9 mouse cellular contexts compared by ENCODE assay signal in genomic region chr5:117304947-117305346, GRCm38 (mm10). TPM values are rescaled to one million over a fixed set of nuclear protein-coding genes. Genes with fewer than 3 reads are reported as not detected.
A peak's percentile ranks its signal among the peaks of the same experiment; 100 is the strongest.
DNase-seq lines count a peak whose midpoint lies in the region; ATAC-seq and TF ChIP-seq lines count a peak whose summit lies in the region.
"Had no signal": no experiment of that assay in that cellular context is flagged by ENCODE, and none has a peak within 500 bp of the region (broad histone marks: within the 10 kb centered on the region; RNA-seq: fewer than 3 reads in every experiment).

No protein-coding gene starts in this region.

- H3K27ac ChIP-seq in kidney, embryonic 14.5 days (ENCODE audit: low read depth, low read length) = no peak overlapping the region
- no peak overlapping the region for H3K27ac ChIP-seq in embryonic facial prominence, embryonic 14.5 days (replicated peaks; ENCODE audit: low read depth, low read length)
- H3K27ac ChIP-seq in kidney, adult 2 months (ENCODE audit: insufficient read depth, low read depth, low read length) = no peak overlapping the region
- H3K27ac ChIP-seq in liver, embryonic 13.5 days = no peak overlapping the region
- H3K27ac ChIP-seq: embryonic facial prominence, embryonic 13.5 days had no signal

- no peak overlapping the region for H3K9ac ChIP-seq in kidney, embryonic 14.5 days (ENCODE audit: low read depth, low read length)
- H3K9ac ChIP-seq in embryonic facial prominence, embryonic 14.5 days (ENCODE audit: low read depth, low read length) = no peak overlapping the region
- H3K9ac ChIP-seq in liver, embryonic 13.5 days = no peak overlapping the region
- H3K9ac ChIP-seq: embryonic facial prominence, embryonic 13.5 days had no signal

- peak; percentile 86 for DNase-seq in kidney, adult 18-20 months
- peak; percentile 88 to 91 for DNase-seq in adrenal gland, postnatal 36 days
- DNase-seq in embryonic facial prominence, embryonic 14.5 days (ENCODE audit: low spot score) = peak; percentile 81
- peak; percentile 90 for DNase-seq in kidney, adult 2 months
- DNase-seq in liver, embryonic 13.5 days = peak; percentile 27
- DNase-seq in retina, embryonic 14.5 days (ENCODE audit: low spot score) = peak; percentile 75
- peak; percentile 42 to 59 for DNase-seq in thymus, postnatal 36 days

- TF ChIP-seq POLR2A in kidney, adult 2 months (IDR thresholded peaks at IDR 0.05; ENCODE audit: low read depth, low read length) = no peak

- no peak overlapping the region for H3K4me3 ChIP-seq in kidney, embryonic 14.5 days (ENCODE audit: low read length)
- no peak overlapping the region for H3K4me3 ChIP-seq in embryonic facial prominence, embryonic 14.5 days (ENCODE audit: low read depth, low read length)
- no peak overlapping the region for H3K4me3 ChIP-seq in kidney, adult 2 months (ENCODE audit: insufficient read depth, low read depth, low read length)
- no peak overlapping the region for H3K4me3 ChIP-seq in liver, embryonic 13.5 days (replicated peaks)
- H3K4me3 ChIP-seq: embryonic facial prominence, embryonic 13.5 days had no signal

- TF ChIP-seq CTCF in kidney, adult 2 months (conservative IDR thresholded peaks at IDR 0.05; ENCODE audit: insufficient read depth, insufficient read length, low read depth, low read length) = peak; percentile 81

- no peaks in the 10 kb centered on the region for H3K27me3 ChIP-seq in kidney, embryonic 14.5 days (ENCODE audit: control insufficient read depth, insufficient read depth, low read length)
- H3K27me3 ChIP-seq in embryonic facial prominence, embryonic 14.5 days (replicated peaks; ENCODE audit: control insufficient read depth, insufficient read depth, low read length) = no peaks in the 10 kb centered on the region
- H3K27me3 ChIP-seq in kidney, adult 2 months (replicated peaks; ENCODE audit: control insufficient read depth, insufficient read depth, low read length) = no peaks in the 10 kb centered on the region
- no peaks in the 10 kb centered on the region for H3K27me3 ChIP-seq in liver, embryonic 13.5 days
- H3K27me3 ChIP-seq: embryonic facial prominence, embryonic 13.5 days had no signal

- H3K36me3 ChIP-seq in kidney, embryonic 14.5 days (ENCODE audit: control insufficient read depth, insufficient read depth, low read length) = no peaks in the 10 kb centered on the region
- no peaks in the 10 kb centered on the region for H3K36me3 ChIP-seq in embryonic facial prominence, embryonic 14.5 days (ENCODE audit: control insufficient read depth, insufficient read depth, low read length)
- H3K36me3 ChIP-seq in kidney, adult 2 months (ENCODE audit: control insufficient read depth, insufficient read depth, low read length) = no peaks in the 10 kb centered on the region
- no peaks in the 10 kb centered on the region for H3K36me3 ChIP-seq in liver, embryonic 13.5 days
- H3K36me3 ChIP-seq: embryonic facial prominence, embryonic 13.5 days had no signal

- WGBS in kidney, embryonic 14.5 days = 65% methylated on average over 7 of the region's 7 CpGs
- 71% methylated on average over 7 of the region's 7 CpGs for WGBS in embryonic facial prominence, embryonic 14.5 days
- WGBS in kidney, adult 2 months = 41% methylated on average over 7 of the region's 7 CpGs
- WGBS in liver, embryonic 13.5 days (ENCODE audit: insufficient replicate concordance) = 43% methylated on average over 7 of the region's 7 CpGs

- no peaks in the 10 kb centered on the region for H3K4me1 ChIP-seq in kidney, embryonic 14.5 days (ENCODE audit: control insufficient read depth, insufficient read depth, low read length)
- no peaks in the 10 kb centered on the region for H3K4me1 ChIP-seq in embryonic facial prominence, embryonic 14.5 days (ENCODE audit: control insufficient read depth, insufficient read depth, low read length)
- no peaks in the 10 kb centered on the region; the same call in 1 of the 2 replicates for H3K4me1 ChIP-seq in kidney, adult 2 months (ENCODE audit: control insufficient read depth, insufficient read depth, low read length)
- no peaks in the 10 kb centered on the region for H3K4me1 ChIP-seq in liver, embryonic 13.5 days (replicated peaks)
- H3K4me1 ChIP-seq: embryonic facial prominence, embryonic 13.5 days had no signal

- no peak overlapping the region for H3K4me2 ChIP-seq in kidney, embryonic 14.5 days (replicated peaks; ENCODE audit: low read depth, low read length)
- H3K4me2 ChIP-seq in embryonic facial prominence, embryonic 14.5 days (ENCODE audit: low read depth, low read length) = no peak overlapping the region
- no peak overlapping the region for H3K4me2 ChIP-seq in liver, embryonic 13.5 days
- H3K4me2 ChIP-seq: embryonic facial prominence, embryonic 13.5 days had no signal

- ATAC-seq in kidney, embryonic 14.5 days (ENCODE audit: low FRiP score, low TSS enrichment) = no peak
- peak; percentile 26; the same call in 1 of the 2 replicates for ATAC-seq in embryonic facial prominence, embryonic 14.5 days (ENCODE audit: low read depth)
- no peak for ATAC-seq in liver, embryonic 13.5 days (ENCODE audit: low read depth)

- H3K9me3 ChIP-seq in kidney, embryonic 14.5 days (ENCODE audit: control insufficient read depth, low read length) = no peaks in the 10 kb centered on the region; the same call in 1 of the 2 replicates
- no peaks in the 10 kb centered on the region for H3K9me3 ChIP-seq in embryonic facial prominence, embryonic 14.5 days (ENCODE audit: control insufficient read depth, low read length)
- 0 out of 2 replicates have a peak, but pooled peaks cover 3% of the 10 kb centered on the region for H3K9me3 ChIP-seq in liver, embryonic 13.5 days (replicated peaks)
- H3K9me3 ChIP-seq: embryonic facial prominence, embryonic 13.5 days had no signal

RNA-seq across cellular contexts. Expression of gene Vsig10, which starts 13.9 kb away (rescaled TPM):
- polyA plus RNA-seq in kidney, embryonic 14.5 days (2014; fragmentation: Nextera tagmentation; extraction: Ambion mirVana) = 7.4 and 9.0 TPM in 2 replicates
- 10 to 100 TPM; 16.3 to 23.0 TPM for total RNA-seq in adrenal gland, postnatal 36 days (2021)
- 3.9 TPM in 2 replicates for polyA plus RNA-seq in embryonic facial prominence, embryonic 14.5 days (2014; fragmentation: Nextera tagmentation; extraction: Ambion mirVana)
- polyA plus RNA-seq in kidney, adult 2 months (2012; rRNA removed) = 17.2 and 20.8 TPM in 2 replicates
- polyA plus RNA-seq in liver, embryonic 13.5 days (2015; fragmentation: Nextera tagmentation; extraction: Ambion mirVana) = 1.7 TPM in 2 replicates

RNA-seq across cellular contexts. Expression of gene Pebp1, which starts 17.5 kb away (rescaled TPM):
- polyA plus RNA-seq in kidney, embryonic 14.5 days (2014; fragmentation: Nextera tagmentation; extraction: Ambion mirVana) = 710 and 781 TPM in 2 replicates
- 1,000 to 10,000 TPM; 1,300 to 1,490 TPM for total RNA-seq in adrenal gland, postnatal 36 days (2021)
- 617 and 666 TPM in 2 replicates for polyA plus RNA-seq in embryonic facial prominence, embryonic 14.5 days (2014; fragmentation: Nextera tagmentation; extraction: Ambion mirVana)
- 909 and 1,151 TPM in 2 replicates for polyA plus RNA-seq in kidney, adult 2 months (2012; rRNA removed)
- 275 and 276 TPM in 2 replicates for polyA plus RNA-seq in liver, embryonic 13.5 days (2015; fragmentation: Nextera tagmentation; extraction: Ambion mirVana)

RNA-seq across cellular contexts. Expression of gene Wsb2, which starts 52.2 kb away (rescaled TPM):
- 36.4 and 72.2 TPM in 2 replicates for polyA plus RNA-seq in kidney, embryonic 14.5 days (2014; fragmentation: Nextera tagmentation; extraction: Ambion mirVana)
- 100 to 1,000 TPM; 134 to 135 TPM for total RNA-seq in adrenal gland, postnatal 36 days (2021)
- polyA plus RNA-seq in embryonic facial prominence, embryonic 14.5 days (2014; fragmentation: Nextera tagmentation; extraction: Ambion mirVana) = 88.0 and 89.6 TPM in 2 replicates
- 205 and 234 TPM in 2 replicates for polyA plus RNA-seq in kidney, adult 2 months (2012; rRNA removed)
- polyA plus RNA-seq in liver, embryonic 13.5 days (2015; fragmentation: Nextera tagmentation; extraction: Ambion mirVana) = 19.4 and 19.8 TPM in 2 replicates

Comparison
In these comparisons a context has a peak if more than half of its experiments do, and no peak if none do; other contexts are left out.
1. DNase-seq: peak in every context shown above with its lines; median percentile 90 in kidney, adult 2 months; 90 in adrenal gland, postnatal 36 days; 86 in kidney, adult 18-20 months; 81 in embryonic facial prominence, embryonic 14.5 days; 75 in retina, embryonic 14.5 days; 50 in thymus, postnatal 36 days; 27 in liver, embryonic 13.5 days.